Mouse (Mus musculus): ENCODE data around the gene Hivep3.

- TF ChIP-seq CTCF (IDR thresholded peaks at IDR 0.05; ENCODE audit: borderline replicate concordance, extremely low read depth, insufficient read depth, insufficient read length) (no peak), POLR2A (IDR thresholded peaks at IDR 0.05; ENCODE audit: borderline replicate concordance, extremely low read depth, insufficient read depth, insufficient read length, poor library complexity, severe bottlenecking) (no peak)
Observed at GRCm38 (mm10) chr4:120029937-120030336, 296.4 kb downstream of the Hivep3 start.
